Mouse (Mus musculus): ENCODE results near the gene Rabgap1. TPM values are rescaled to one million over a fixed set of nuclear protein-coding genes. Genes with fewer than 3 reads are reported as not detected.

The Rabgap1 gene
- total RNA-seq, 2 experiments from 2014 or later: 25.3 to 27.2 TPM

GRCm38 (mm10) chr2:37511134-37511901 lies 68.2 kb downstream of the Rabgap1 start:
- DNase-seq: no peak

DNA sequence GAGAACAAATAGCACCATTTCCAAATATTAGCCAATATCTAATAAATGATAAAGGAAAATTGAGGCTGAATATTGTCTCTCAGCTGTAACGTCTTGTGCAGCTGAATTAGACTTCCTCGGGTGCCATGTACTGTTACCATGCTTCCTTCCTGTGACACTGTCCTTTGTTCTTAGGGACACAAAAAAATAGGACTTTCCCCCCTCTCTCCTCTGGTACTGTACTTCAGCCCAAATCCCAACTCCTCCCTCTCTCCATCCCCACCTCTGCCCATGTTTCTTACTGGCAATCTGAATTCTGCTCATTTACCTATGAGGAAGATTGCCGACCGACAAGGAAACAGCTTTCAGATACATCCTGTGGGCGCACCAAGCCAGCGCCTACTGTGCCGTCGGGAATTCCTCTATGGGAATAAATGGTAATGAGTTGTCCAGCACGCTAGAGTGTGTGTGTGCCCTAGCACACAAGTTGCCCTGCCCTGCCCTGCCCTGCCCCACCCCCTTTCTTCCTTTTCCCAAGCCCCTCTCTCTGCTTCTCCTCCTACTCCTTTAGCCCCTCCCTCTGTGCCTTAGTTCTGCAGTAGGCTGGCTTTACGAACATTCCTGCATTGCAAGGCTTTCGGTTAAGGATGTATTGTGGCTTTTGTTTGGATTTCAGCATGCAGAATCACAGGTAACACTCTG lies 73.1 kb downstream of the Rabgap1 start, which contains the start of gene Gpr21:
Gene Gpr21 (plus strand): TSS at position 303 of the 681 bp plus-strand sequence.
- no peak for DNase-seq

DNA sequence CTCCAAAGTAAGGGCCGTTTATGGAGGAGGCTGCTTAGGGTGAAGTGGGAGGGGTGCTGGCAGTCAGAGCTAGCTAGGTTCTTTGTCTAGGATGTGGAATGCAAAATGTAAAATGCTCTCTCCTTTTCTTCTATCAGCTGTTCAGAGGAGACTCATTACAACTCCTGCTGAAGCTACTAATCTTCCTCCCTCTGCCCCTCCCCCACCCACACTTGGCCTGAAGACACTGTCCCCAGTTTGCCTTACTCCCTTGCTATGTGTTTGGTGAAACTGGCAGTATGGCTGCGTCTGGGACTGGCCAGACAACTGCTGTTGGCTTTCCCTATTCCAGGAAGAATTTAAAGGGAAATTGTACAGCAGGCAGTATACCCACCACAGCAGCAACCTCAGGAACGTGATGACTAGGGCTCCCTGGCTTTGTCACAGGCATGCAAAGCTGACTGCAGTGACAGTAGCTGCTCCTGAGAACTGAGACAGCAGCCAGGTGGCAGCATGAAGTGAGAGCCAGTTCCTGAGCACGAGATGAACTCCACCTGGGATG lies 73.9 kb downstream of the Rabgap1 start:
- no peak for DNase-seq

DNA sequence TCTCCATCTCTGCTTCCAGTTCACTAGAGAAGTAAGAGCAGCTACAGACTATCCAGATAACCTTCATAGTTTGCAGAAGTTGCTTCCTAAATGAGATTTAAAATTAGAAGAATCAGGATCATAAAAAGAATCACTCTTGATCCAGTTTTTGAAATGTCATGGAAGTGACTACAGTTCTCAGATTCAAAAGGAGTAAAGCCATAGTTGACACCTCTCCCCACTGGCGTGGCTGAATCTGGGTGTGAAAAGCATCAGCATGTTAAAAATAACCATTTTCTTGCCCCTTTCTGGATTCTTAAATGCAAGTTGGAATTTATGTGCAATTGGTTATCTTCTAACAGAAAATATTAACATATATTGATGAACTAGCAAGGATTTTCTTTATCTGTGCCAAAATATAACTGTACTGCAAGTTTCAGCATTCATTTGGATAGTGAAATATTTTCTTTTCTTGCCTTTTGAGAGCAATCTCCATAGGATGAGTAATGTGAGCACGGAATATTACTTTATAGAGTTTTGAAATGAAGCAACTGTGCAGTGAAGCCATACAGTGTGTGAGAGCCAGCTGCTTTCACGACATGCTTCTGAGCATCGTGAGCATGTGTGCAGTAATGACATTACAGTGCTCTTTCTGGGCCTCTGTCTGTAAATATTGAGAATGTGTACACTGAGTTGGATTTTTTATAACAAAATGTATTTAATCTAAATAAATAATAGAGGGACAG lies 75.6 kb downstream of the Rabgap1 start:
- no peak for DNase-seq

- no peak for DNase-seq
Measured at GRCm38 (mm10) chr2:37519286-37519640, 76.2 kb downstream of the Rabgap1 start.

- no peak for DNase-seq
Measured at GRCm38 (mm10) chr2:37527587-37527986, 84.5 kb downstream of the Rabgap1 start.

- no peak for DNase-seq
Measured at GRCm38 (mm10) chr2:37529397-37529796, 86.3 kb downstream of the Rabgap1 start.

GRCm38 (mm10) chr2:37530766-37531165 lies 87.7 kb downstream of the Rabgap1 start:
- DNase-seq: no peak

GRCm38 (mm10) chr2:37531639-37532038 lies 88.6 kb downstream of the Rabgap1 start:
- no peak for DNase-seq

DNA sequence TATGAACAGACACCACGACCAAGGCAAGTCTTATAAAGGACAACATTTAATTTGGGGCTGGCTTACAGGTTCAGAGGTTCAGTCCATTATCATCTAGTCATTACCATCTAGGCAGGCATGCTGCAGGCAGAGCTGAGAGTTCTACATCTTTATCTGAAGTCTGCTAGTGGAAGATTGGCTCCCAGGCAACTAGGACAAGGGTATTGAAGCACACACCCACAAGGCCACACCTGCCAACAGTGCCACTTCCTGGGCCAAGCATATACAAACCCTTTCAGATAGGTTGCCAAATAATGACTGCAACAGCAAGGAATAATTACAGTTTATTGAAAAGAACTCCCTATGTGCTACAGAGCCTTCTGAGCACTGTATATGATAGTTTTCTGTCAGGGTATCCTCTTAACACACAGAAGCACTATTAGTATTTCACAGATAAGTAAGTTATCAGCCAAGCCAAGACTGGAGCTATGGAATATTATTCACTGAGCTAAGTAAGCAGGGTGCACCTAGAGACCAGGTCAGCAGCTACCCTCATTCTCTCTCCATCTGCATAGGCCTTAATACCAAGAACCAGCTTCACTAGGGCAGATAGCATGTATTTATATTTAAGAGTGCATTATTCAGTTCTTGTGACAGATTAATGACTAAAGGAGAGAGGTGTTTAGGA lies 106.4 kb downstream of the Rabgap1 start:
- no peak for DNase-seq

DNA sequence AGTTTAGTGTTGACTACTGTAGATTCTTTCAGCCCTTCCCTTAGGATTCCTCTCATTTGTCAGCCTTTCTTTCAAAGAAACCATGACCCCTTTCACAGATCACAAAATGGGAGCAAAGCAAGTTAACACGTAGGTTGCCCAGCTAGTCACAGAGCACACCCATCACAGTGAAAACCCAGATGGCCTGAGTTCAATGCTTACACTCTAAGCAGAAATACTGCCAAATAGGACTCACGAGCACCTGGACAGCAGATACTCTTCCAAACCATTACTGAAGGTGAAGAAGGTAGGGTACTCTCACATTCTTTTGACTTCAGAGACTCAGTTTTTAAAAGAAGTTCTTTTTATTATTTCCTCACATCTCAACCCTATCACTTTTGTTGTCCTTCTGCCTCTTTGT lies 113.3 kb downstream of the Rabgap1 start:
- no peak for DNase-seq

- no peak for DNase-seq
Measured at GRCm38 (mm10) chr2:37565579-37565978, 122.5 kb downstream of the Rabgap1 start.

- no peak for DNase-seq
Measured at GRCm38 (mm10) chr2:37566035-37566434, 123.0 kb downstream of the Rabgap1 start.

GRCm38 (mm10) chr2:37569888-37570287 lies 126.8 kb downstream of the Rabgap1 start:
- no peak for DNase-seq

GRCm38 (mm10) chr2:37570703-37571102 lies 127.6 kb downstream of the Rabgap1 start:
- no peak for DNase-seq

GRCm38 (mm10) chr2:37572141-37572540 lies 129.1 kb downstream of the Rabgap1 start:
- DNase-seq: no peak

DNA sequence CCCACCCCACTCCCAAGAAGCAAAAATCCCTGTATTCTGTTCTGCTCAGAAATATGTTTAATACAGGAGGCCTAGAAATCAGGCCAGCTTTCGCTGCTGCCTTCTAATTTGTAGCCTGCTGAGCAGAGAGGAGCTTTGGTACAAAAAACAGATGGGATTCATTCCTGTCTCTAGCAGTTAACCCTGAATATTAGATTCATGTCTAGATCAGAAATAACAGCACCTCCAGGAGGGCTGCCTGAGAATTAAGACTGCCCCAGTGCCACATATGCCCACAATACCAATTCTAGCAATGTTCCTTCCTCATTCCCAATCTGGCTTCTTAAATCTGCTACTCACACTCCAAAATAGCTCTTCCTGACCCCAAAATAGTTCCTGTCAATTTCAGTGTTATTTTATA lies 133.6 kb downstream of the Rabgap1 start:
- DNase-seq: no peak

DNA sequence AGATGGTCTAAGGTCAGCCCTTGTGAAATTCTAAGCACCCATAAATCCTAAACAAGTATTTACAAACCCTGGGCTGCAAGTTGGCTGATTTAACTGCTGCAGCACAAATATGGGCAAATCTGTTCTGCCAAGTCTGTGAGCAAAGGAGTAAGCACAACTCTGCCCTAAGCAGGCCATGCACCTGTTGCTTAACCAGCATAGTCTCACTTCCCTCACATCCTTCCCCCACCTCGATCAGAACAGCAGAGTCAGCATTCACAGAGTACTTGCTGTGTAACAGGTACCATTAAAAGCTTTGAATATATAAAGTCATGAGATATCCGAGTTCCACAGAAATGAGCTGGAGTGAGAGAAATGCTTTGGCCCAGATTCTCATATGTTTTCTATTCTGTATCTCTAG lies 135.1 kb downstream of the Rabgap1 start:
- no peak for DNase-seq

GRCm38 (mm10) chr2:37587919-37588318 lies 144.8 kb downstream of the Rabgap1 start:
- DNase-seq: no peak
